Mouse (Mus musculus): ENCODE measurements around the gene Draxin. TPM values are rescaled to one million over a fixed set of nuclear protein-coding genes. Genes with fewer than 3 reads are reported as not detected.
"Not testable (repeated sequence)": the region's sequence is repeated elsewhere in the genome, so short reads cannot be mapped to it uniquely, and the experiment has no call there.

Gene Draxin
- total and polyA plus RNA-seq, 3 experiments = 0.16 TPM; not detected in 2

DNA sequence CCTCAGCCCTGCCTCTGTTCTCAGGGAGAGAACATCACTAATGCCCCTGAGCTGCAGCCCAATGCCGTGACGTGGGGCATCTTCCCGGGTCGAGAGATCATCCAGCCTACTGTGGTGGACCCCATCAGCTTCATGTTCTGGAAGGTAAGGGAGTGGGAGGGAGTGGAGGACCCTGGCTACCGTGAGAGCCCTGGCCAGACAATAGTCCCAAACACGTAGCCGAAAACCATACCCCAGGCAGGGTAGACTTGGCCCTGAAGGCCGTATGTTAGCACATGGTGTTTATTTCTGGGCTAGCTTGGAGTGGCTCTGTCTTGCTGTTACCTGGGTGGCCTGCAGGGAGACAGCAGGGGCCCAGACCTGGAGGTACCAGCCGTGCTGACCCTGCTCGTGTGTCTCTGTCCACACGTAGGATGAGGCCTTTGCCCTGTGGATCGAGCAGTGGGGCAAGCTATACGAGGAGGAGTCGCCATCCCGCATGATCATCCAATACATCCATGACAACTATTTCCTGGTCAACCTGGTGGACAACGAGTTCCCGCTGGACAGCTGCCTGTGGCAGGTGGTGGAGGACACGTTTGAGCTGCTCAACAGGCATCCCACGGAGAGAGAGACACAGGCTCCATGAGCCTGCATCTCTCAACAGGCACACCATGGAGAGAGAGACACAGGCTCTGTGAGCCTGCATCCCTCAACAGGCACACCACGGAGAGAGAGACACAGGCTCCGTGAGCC, 75.4 kb downstream of the Draxin start:
- H3K9me3 ChIP-seq (replicated peaks) = no peaks in the 10 kb centered on the region
- peaks cover 81% of the 10 kb centered on the region for H3K36me3 ChIP-seq (replicated peaks)
- H3K27me3 ChIP-seq (ENCODE audit: insufficient read depth, low read length) = no peaks in the 10 kb centered on the region
- H3K4me3 ChIP-seq (ENCODE audit: low read depth, low read length) = no peak overlapping the region
- TF ChIP-seq POLR2AphosphoS5 (IDR thresholded peaks at IDR 0.05; ENCODE audit: insufficient replicate concordance, low read depth, low read length) (no peak), CTCF (IDR thresholded peaks at IDR 0.05; ENCODE audit: low read depth, low read length) (no peak), GATA2 (IDR thresholded peaks at IDR 0.05; ENCODE audit: borderline replicate concordance, low read depth, low read length) (no peak), TAL1 (conservative IDR thresholded peaks at IDR 0.05; ENCODE audit: low read depth, low read length) (no peak), GATA1 (IDR thresholded peaks at IDR 0.05; ENCODE audit: borderline replicate concordance, low read length) (no peak)
- DNase-seq (ENCODE audit: low spot score) (no peak), ATAC-seq (ENCODE audit: extremely low read depth, insufficient number of reproducible peaks, low FRiP score, poor library complexity, severe bottlenecking) (no peak)
- peaks cover under 1% of the 10 kb centered on the region; the same call in 1 of the 2 replicates for H3K4me1 ChIP-seq (ENCODE audit: insufficient read depth, low read depth, low read length)

DNA sequence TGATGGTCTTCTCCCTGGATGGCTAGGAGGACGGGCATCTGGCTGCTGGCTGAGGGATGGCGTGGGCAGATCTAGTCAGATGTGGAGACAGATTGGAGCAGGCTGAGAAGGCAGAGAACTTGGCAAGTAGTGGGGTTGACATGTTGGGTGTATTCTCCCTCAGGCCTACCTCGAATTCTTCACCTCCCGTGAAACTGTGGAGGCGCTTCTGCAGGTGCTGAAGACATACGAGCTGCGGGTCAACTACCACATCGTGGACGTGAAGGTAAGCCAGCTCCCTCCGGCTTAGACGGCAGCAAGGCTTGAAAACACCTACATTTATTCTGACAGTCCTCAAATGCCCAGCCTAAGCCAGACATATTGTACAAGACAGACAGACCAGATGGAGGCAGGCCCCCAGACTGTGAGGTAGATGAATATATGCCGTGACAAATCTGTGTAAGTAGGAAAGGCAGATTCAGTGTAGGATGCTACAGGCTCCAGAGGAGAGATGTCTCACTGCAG, 77.0 kb downstream of the Draxin start:
- TF ChIP-seq TAL1 (conservative IDR thresholded peaks at IDR 0.05; ENCODE audit: low read depth, low read length) (no peak), GATA2 (IDR thresholded peaks at IDR 0.05; ENCODE audit: borderline replicate concordance, low read depth, low read length) (no peak), CTCF (IDR thresholded peaks at IDR 0.05; ENCODE audit: low read depth, low read length) (no peak), POLR2AphosphoS5 (IDR thresholded peaks at IDR 0.05; ENCODE audit: insufficient replicate concordance, low read depth, low read length) (no peak), GATA1 (IDR thresholded peaks at IDR 0.05; ENCODE audit: borderline replicate concordance, low read length) (no peak)
- Histone ChIP-seq H3K9me3 (replicated peaks) (no peaks in the 10 kb centered on the region), H3K27me3 (ENCODE audit: insufficient read depth, low read length) (no peaks in the 10 kb centered on the region), H3K4me1 (ENCODE audit: insufficient read depth, low read depth, low read length) (peaks cover 2% of the 10 kb centered on the region), H3K4me3 (ENCODE audit: low read depth, low read length) (no peak overlapping the region), H3K36me3 (replicated peaks) (peaks cover 92% of the 10 kb centered on the region)
- ATAC-seq (ENCODE audit: extremely low read depth, insufficient number of reproducible peaks, low FRiP score, poor library complexity, severe bottlenecking) (no peak), DNase-seq (ENCODE audit: low spot score) (no peak)

DNA sequence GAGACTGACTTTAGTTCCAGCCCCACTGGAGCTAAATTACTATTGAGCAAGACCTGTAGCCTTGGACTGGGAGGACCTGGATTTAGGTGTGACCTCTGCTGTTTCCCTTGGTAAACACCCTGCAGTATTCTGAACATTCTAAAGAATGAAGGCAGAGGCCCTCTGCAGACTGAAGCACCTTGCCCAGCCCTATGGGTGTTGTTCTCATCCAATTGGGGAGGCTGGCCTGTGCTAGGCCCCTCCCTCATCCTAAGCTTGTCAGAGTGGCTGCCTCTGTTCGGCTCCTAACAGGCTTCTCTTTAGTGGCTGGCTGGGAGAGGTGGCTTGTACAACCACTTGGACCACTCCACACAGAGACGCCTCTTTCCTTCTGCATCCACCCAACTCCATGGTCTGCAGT, 77.5 kb downstream of the Draxin start:
- TF ChIP-seq POLR2AphosphoS5 (IDR thresholded peaks at IDR 0.05; ENCODE audit: insufficient replicate concordance, low read depth, low read length) (no peak), GATA1 (IDR thresholded peaks at IDR 0.05; ENCODE audit: borderline replicate concordance, low read length) (no peak), TAL1 (conservative IDR thresholded peaks at IDR 0.05; ENCODE audit: low read depth, low read length) (no peak), GATA2 (IDR thresholded peaks at IDR 0.05; ENCODE audit: borderline replicate concordance, low read depth, low read length) (no peak), CTCF (IDR thresholded peaks at IDR 0.05; ENCODE audit: low read depth, low read length) (no peak)
- H3K36me3 ChIP-seq (replicated peaks) = peaks cover 92% of the 10 kb centered on the region
- H3K4me1 ChIP-seq (ENCODE audit: insufficient read depth, low read depth, low read length) = peaks cover 7% of the 10 kb centered on the region
- no peak overlapping the region for H3K4me3 ChIP-seq (ENCODE audit: low read depth, low read length)
- no peak for DNase-seq (ENCODE audit: low spot score)
- no peaks in the 10 kb centered on the region for H3K9me3 ChIP-seq (replicated peaks)
- no peaks in the 10 kb centered on the region for H3K27me3 ChIP-seq (ENCODE audit: insufficient read depth, low read length)
- ATAC-seq (ENCODE audit: extremely low read depth, insufficient number of reproducible peaks, low FRiP score, poor library complexity, severe bottlenecking) = no peak

DNA sequence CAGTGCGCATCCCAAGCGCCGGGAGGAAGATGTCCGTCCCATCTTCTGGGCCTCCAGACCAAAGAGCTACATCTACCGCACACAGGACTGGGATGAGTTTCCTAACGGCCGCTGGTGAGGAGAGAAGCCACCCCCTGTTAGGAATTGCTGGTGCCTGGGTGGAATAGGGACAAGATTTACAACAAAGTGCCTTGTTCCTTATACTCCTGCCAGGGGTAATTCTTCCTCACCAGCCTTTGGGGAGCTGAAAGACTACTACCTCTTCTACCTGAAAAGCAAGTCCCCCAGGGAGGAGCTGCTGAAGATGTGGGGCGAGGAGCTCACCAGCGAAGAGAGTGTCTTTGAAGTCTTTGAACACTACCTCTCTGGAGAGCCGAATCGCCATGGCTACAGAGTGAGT, 78.6 kb downstream of the Draxin start:
- H3K27me3 ChIP-seq (ENCODE audit: insufficient read depth, low read length) = no peaks in the 10 kb centered on the region

DNA sequence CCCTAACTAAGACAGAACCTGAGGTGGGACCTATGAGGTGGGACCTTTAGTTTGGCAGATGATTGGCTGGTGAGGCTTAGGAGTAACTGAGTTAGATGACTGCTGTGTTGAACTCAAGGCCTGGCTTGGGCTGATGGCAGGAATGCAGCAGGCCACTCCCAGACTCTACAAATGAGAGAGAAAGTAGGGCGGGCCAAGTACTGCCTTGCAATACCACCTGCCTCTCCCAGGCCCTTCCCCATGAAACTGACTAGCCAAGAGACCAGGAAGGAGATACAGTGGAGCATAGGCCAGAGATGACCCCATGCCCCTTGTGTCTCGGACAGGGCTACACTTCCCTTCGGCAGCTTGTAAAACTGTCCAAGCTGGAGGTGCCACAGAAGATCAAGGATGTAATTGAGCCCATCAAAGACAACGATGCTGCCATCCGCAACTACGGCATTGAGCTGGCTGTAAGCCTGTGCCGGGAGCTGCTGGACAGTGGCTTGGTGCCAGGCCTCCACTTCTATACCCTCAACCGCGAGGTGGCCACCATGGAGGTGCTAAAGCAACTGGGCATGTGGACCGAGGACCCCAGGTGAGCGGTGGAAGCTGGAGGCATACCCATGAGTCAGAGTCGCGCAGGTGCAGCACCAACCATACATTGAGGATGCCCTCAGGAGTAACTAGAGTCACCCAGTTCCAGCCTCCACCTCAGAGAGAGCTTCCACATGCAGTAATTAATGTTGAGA, 79.3 kb downstream of the Draxin start:
- H3K4me1 ChIP-seq (ENCODE audit: insufficient read depth, low read depth, low read length) = peaks cover 24% of the 10 kb centered on the region
- ATAC-seq (ENCODE audit: extremely low read depth, insufficient number of reproducible peaks, low FRiP score, poor library complexity, severe bottlenecking) (no peak), DNase-seq (ENCODE audit: low spot score) (no peak)
- TF ChIP-seq GATA1 (IDR thresholded peaks at IDR 0.05; ENCODE audit: borderline replicate concordance, low read length) (no peak), POLR2AphosphoS5 (IDR thresholded peaks at IDR 0.05; ENCODE audit: insufficient replicate concordance, low read depth, low read length) (no peak), TAL1 (conservative IDR thresholded peaks at IDR 0.05; ENCODE audit: low read depth, low read length) (no peak), CTCF (IDR thresholded peaks at IDR 0.05; ENCODE audit: low read depth, low read length) (no peak), GATA2 (IDR thresholded peaks at IDR 0.05; ENCODE audit: borderline replicate concordance, low read depth, low read length) (no peak)
- H3K27me3 ChIP-seq (ENCODE audit: insufficient read depth, low read length) = no peaks in the 10 kb centered on the region
- no peaks in the 10 kb centered on the region for H3K9me3 ChIP-seq (replicated peaks)
- H3K4me3 ChIP-seq (ENCODE audit: low read depth, low read length) = no peak overlapping the region
- H3K36me3 ChIP-seq (replicated peaks) = peaks cover 79% of the 10 kb centered on the region

More for the DNA sequence above, 78.6 kb downstream of the Draxin start:
- TF ChIP-seq POLR2AphosphoS5 (IDR thresholded peaks at IDR 0.05; ENCODE audit: insufficient replicate concordance, low read depth, low read length) = no peak
- TF ChIP-seq GATA1 (IDR thresholded peaks at IDR 0.05; ENCODE audit: borderline replicate concordance, low read length) = no peak
- no peak for TF ChIP-seq CTCF (IDR thresholded peaks at IDR 0.05; ENCODE audit: low read depth, low read length)
- TF ChIP-seq GATA2 (IDR thresholded peaks at IDR 0.05; ENCODE audit: borderline replicate concordance, low read depth, low read length) = no peak
- no peak for TF ChIP-seq TAL1 (conservative IDR thresholded peaks at IDR 0.05; ENCODE audit: low read depth, low read length)
- Histone ChIP-seq H3K4me3 (ENCODE audit: low read depth, low read length) (no peak overlapping the region), H3K36me3 (replicated peaks) (peaks cover 86% of the 10 kb centered on the region), H3K9me3 (replicated peaks) (no peaks in the 10 kb centered on the region), H3K4me1 (ENCODE audit: insufficient read depth, low read depth, low read length) (peaks cover 17% of the 10 kb centered on the region)
- no peak for ATAC-seq (ENCODE audit: extremely low read depth, insufficient number of reproducible peaks, low FRiP score, poor library complexity, severe bottlenecking)
- no peak for DNase-seq (ENCODE audit: low spot score)

DNA sequence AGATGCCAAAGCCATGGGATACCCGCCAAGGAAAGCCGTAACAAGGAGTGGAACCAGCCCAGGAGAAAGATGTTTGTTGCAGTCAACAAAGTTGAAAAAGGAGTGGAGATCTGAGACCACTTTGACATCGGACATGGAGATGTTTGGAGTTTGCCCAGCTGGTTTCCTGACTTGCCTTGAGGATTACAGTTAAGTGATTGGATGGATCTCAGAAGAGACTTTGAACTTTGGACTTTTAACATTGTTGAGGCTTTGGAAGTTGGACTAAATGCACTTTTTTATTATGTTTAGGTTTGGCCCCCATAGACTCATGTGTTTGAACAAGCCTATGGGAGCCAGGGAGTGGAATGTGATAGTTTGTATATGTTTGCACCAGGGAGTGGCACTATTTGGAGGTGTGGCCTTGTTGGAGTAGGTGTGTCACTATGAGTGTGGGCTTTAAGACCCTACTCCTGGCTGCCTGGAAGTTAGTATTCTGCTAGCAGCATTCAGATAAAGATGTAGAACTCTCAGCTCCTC, 80.0 kb downstream of the Draxin start:
- H3K27me3 ChIP-seq (ENCODE audit: insufficient read depth, low read length); ATAC-seq (ENCODE audit: extremely low read depth, insufficient number of reproducible peaks, low FRiP score, poor library complexity, severe bottlenecking); H3K9me3 ChIP-seq (replicated peaks); H3K4me3 ChIP-seq (ENCODE audit: low read depth, low read length); DNase-seq (ENCODE audit: low spot score): not testable (repeated sequence)
- H3K4me1 ChIP-seq (ENCODE audit: insufficient read depth, low read depth, low read length) = peaks cover 31% of the 10 kb centered on the region
- peaks cover 75% of the 10 kb centered on the region for H3K36me3 ChIP-seq (replicated peaks)

Other genes starting within 250 kb of the Draxin start
- gene Mfn2, start 226.0 kb downstream of the Draxin start, total RNA-seq (2014; fragmentation: Nextera tagmentation) = 18.6 and 21.0 TPM in 2 replicates
- gene Mfn2, start 226.0 kb downstream of the Draxin start, total RNA-seq (2017) = 14.8 and 18.3 TPM in 2 replicates
- 14.6 and 18.9 TPM in 2 replicates for gene Mfn2, start 226.0 kb downstream of the Draxin start, polyA plus RNA-seq (2012)
- gene Plod1, start 193.9 kb downstream of the Draxin start, total RNA-seq (2014; fragmentation: Nextera tagmentation) = 0.44 and 2.3 TPM in 2 replicates
- 2.9 and 4.6 TPM in 2 replicates for gene Plod1, start 193.9 kb downstream of the Draxin start, total RNA-seq (2017)
- gene Plod1, start 193.9 kb downstream of the Draxin start, polyA plus RNA-seq (2012) = 0.75 and 0.90 TPM in 2 replicates
- 27.5 and 33.5 TPM in 2 replicates for gene 2510039O18Rik, start 189.8 kb downstream of the Draxin start, total RNA-seq (2014; fragmentation: Nextera tagmentation)
- gene 2510039O18Rik, start 189.8 kb downstream of the Draxin start, total RNA-seq (2017) = 31.5 and 37.2 TPM in 2 replicates
- 84.0 and 84.6 TPM in 2 replicates for gene 2510039O18Rik, start 189.8 kb downstream of the Draxin start, polyA plus RNA-seq (2012)
- not detected in 2 replicates for gene Nppb, start 144.9 kb downstream of the Draxin start, total RNA-seq (2014; fragmentation: Nextera tagmentation)
- not detected in 2 replicates for gene Nppb, start 144.9 kb downstream of the Draxin start, total RNA-seq (2017)
- gene Nppb, start 144.9 kb downstream of the Draxin start, polyA plus RNA-seq (2012) = not detected in 2 replicates
- not detected in 2 replicates for gene Nppa, start 130.0 kb downstream of the Draxin start, total RNA-seq (2014; fragmentation: Nextera tagmentation)
- 0.17 TPM in 1 of 2 replicates, not detected in the other for gene Nppa, start 130.0 kb downstream of the Draxin start, total RNA-seq (2017)
- gene Nppa, start 130.0 kb downstream of the Draxin start, polyA plus RNA-seq (2012) = not detected in 2 replicates
- 20.1 and 21.0 TPM in 2 replicates for gene Clcn6, start 91.9 kb downstream of the Draxin start, total RNA-seq (2014; fragmentation: Nextera tagmentation)
- gene Clcn6, start 91.9 kb downstream of the Draxin start, total RNA-seq (2017) = 13.6 and 16.1 TPM in 2 replicates
- gene Clcn6, start 91.9 kb downstream of the Draxin start, polyA plus RNA-seq (2012) = 5.2 and 6.2 TPM in 2 replicates
- 7.0 and 12.5 TPM in 2 replicates for gene Mthfr, start 91.6 kb downstream of the Draxin start, total RNA-seq (2014; fragmentation: Nextera tagmentation)
- 7.3 and 9.4 TPM in 2 replicates for gene Mthfr, start 91.6 kb downstream of the Draxin start, total RNA-seq (2017)
- 6.3 and 9.2 TPM in 2 replicates for gene Mthfr, start 91.6 kb downstream of the Draxin start, polyA plus RNA-seq (2012)
- gene Agtrap, start 42.7 kb downstream of the Draxin start, total RNA-seq (2014; fragmentation: Nextera tagmentation) = 7.7 and 10.8 TPM in 2 replicates
- gene Agtrap, start 42.7 kb downstream of the Draxin start, total RNA-seq (2017) = 9.4 and 10.7 TPM in 2 replicates
- 4.5 and 6.4 TPM in 2 replicates for gene Agtrap, start 42.7 kb downstream of the Draxin start, polyA plus RNA-seq (2012)
- gene Mad2l2, start 314 bp downstream of the Draxin start, total RNA-seq (2014; fragmentation: Nextera tagmentation) = 25.1 and 40.0 TPM in 2 replicates
- 9.4 and 14.9 TPM in 2 replicates for gene Mad2l2, start 314 bp downstream of the Draxin start, total RNA-seq (2017)
- 23.8 and 24.6 TPM in 2 replicates for gene Mad2l2, start 314 bp downstream of the Draxin start, polyA plus RNA-seq (2012)
- gene Fbxo6, start 21.4 kb upstream of the Draxin start, total RNA-seq (2014; fragmentation: Nextera tagmentation) = 108 and 115 TPM in 2 replicates
- 34.1 and 39.7 TPM in 2 replicates for gene Fbxo6, start 21.4 kb upstream of the Draxin start, total RNA-seq (2017)
- 57.1 and 63.0 TPM in 2 replicates for gene Fbxo6, start 21.4 kb upstream of the Draxin start, polyA plus RNA-seq (2012)
- 7.5 and 10.1 TPM in 2 replicates for gene Fbxo44, start 29.8 kb upstream of the Draxin start, total RNA-seq (2014; fragmentation: Nextera tagmentation)
- 5.0 and 6.6 TPM in 2 replicates for gene Fbxo44, start 29.8 kb upstream of the Draxin start, total RNA-seq (2017)
- 3.0 and 3.3 TPM in 2 replicates for gene Fbxo44, start 29.8 kb upstream of the Draxin start, polyA plus RNA-seq (2012)
- gene Fbxo2, start 29.9 kb upstream of the Draxin start, total RNA-seq (2014; fragmentation: Nextera tagmentation) = not detected in 2 replicates
- gene Fbxo2, start 29.9 kb upstream of the Draxin start, total RNA-seq (2017) = 0.49 and 0.64 TPM in 2 replicates
- 0.12 and 0.44 TPM in 2 replicates for gene Fbxo2, start 29.9 kb upstream of the Draxin start, polyA plus RNA-seq (2012)
- not detected in 2 replicates for gene Disp3, start 157.3 kb upstream of the Draxin start, total RNA-seq (2014; fragmentation: Nextera tagmentation)
- not detected in 2 replicates for gene Disp3, start 157.3 kb upstream of the Draxin start, total RNA-seq (2017)
- 0.01 TPM in 1 of 2 replicates, not detected in the other for gene Disp3, start 157.3 kb upstream of the Draxin start, polyA plus RNA-seq (2012)

Data from G1E (cell line).